Mouse (Mus musculus) forebrain, embryonic 15.5 days (tissue): ENCODE data around the gene Aebp2. TPM values are rescaled to one million over a fixed set of nuclear protein-coding genes. Genes with fewer than 3 reads are reported as not detected.
"Not testable (repeated sequence)": the region's sequence is repeated elsewhere in the genome, so short reads cannot be mapped to it uniquely, and the experiment has no call there.

Experiments used
- ATAC-seq: fragments of 200-750 bp; cut with Nextera tagmentation; replicated peaks from 2 replicates; pipeline ENCODE4 v1.8.0; 2017; ENCODE audit warnings: mild to moderate bottlenecking, moderate TSS enrichment, moderate library complexity
- H3K27ac ChIP-seq: fragments of 300-500 bp; sonication (generic); replicated peaks from 2 replicates; pipeline ENCODE4 v1.5.1; 2015; ENCODE audit warnings: mild to moderate bottlenecking, inconsistent platforms
- H3K27me3 ChIP-seq: fragments of 300-500 bp; sonication (generic); 2 replicates; pipeline ENCODE4 v1.6.1; 2015; ENCODE audit warnings: inconsistent platforms
- H3K36me3 ChIP-seq: fragments of 300-500 bp; sonication (generic); 2 replicates; pipeline ENCODE4 v1.6.1; 2015; ENCODE audit warnings: mild to moderate bottlenecking, inconsistent platforms
- H3K4me1 ChIP-seq: fragments of 300-500 bp; sonication (generic); 2 replicates; pipeline ENCODE4 v1.6.1; 2015; ENCODE audit warnings: inconsistent platforms
- H3K4me2 ChIP-seq: fragments of 300-500 bp; sonication (generic); replicated peaks from 2 replicates; pipeline ENCODE4 v1.6.1; 2015; ENCODE audit warnings: mild to moderate bottlenecking, inconsistent platforms
- H3K4me3 ChIP-seq: fragments of 300-500 bp; sonication (generic); 2 replicates; pipeline ENCODE4 v1.5.1; 2015; ENCODE audit warnings: mild to moderate bottlenecking, inconsistent platforms
- H3K9ac ChIP-seq: fragments of 300-500 bp; sonication (generic); replicated peaks from 2 replicates; pipeline ENCODE4 v1.6.1; 2015; ENCODE audit warnings: mild to moderate bottlenecking, inconsistent platforms
- H3K9me3 ChIP-seq: fragments of 300-500 bp; sonication (generic); 2 replicates; pipeline ENCODE4 v1.6.1; 2016; ENCODE audit warnings: inconsistent platforms
- WGBS: fragments of 180-500 bp; shearing (Covaris S2); methylation state at CpG from one replicate; pipeline ENCODE4 v1.1.7; 2015; ENCODE audit warnings: mixed read lengths; 5-methylcytosine and 5-hydroxymethylcytosine counted together
- polyA plus RNA-seq: library from polyadenylated mRNA; unstranded; fragments of >200 nt; fragmentation: Nextera tagmentation; extraction: Ambion mirVana; gene quantifications from 2 replicates; pipeline ENCODE4 v1.2.1, GENCODE M21; 2015

Gene Aebp2
- polyA plus RNA-seq, 1 experiment from 2014 or later, result 9.0 TPM

DNA sequence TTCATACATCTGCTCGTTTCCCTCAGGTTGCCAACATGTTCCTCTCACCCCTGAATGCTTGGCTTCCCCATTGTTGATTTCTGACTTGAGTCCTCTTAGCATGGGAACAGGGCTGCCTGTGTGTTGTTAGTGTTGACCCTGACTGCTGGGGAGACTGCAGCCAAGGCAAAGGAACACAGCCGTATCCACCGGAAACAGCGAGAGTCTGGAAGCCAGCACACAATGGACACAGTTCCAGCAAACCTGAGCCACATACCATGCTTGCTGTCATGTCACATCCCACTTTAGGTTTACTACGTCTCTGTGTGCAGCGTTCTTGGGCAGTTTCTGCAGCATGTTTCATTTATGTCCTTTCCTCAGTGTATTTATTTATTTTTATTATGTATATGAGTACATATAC lies 39.8 kb downstream of the Aebp2 start:
- no peaks in the 10 kb centered on the region for H3K9me3 ChIP-seq
- no peak overlapping the region for H3K4me3 ChIP-seq
- H3K4me2 ChIP-seq, result no peak overlapping the region
- H3K9ac ChIP-seq, result no peak overlapping the region
- H3K4me1 ChIP-seq, result peaks cover 19% of the 10 kb centered on the region
- ATAC-seq, result no peak
- 77% methylated on average over 6 of the region's 6 CpGs for WGBS
- no peak overlapping the region for H3K27ac ChIP-seq
- no peaks in the 10 kb centered on the region for H3K27me3 ChIP-seq
- H3K36me3 ChIP-seq, result no peaks in the 10 kb centered on the region

DNA sequence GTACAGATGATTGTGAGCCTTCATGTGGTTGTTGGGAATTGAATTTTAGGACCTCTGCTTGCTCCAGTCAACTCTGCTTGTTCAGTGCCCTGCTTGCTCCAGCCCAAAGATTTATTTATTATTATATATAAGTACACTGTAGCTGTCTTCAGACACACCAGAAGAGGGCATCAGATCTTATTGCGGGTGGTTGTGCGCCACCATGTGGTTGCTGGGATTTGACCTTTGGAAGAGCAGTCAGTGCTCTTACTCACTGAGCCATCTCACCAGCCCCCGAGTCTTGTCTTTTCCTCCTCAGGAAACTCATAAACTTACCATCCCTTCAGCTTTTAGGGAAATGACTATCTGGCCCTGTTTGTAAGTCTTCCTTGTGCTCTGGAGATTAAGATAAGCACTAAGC lies 40.2 kb downstream of the Aebp2 start:
- 57% methylated on average over 3 of the region's 3 CpGs for WGBS
- not testable (repeated sequence) for H3K36me3 ChIP-seq, H3K9ac ChIP-seq, H3K9me3 ChIP-seq, H3K27ac ChIP-seq, H3K4me3 ChIP-seq, H3K27me3 ChIP-seq, H3K4me2 ChIP-seq, ATAC-seq
- H3K4me1 ChIP-seq, result peaks cover 22% of the 10 kb centered on the region

DNA sequence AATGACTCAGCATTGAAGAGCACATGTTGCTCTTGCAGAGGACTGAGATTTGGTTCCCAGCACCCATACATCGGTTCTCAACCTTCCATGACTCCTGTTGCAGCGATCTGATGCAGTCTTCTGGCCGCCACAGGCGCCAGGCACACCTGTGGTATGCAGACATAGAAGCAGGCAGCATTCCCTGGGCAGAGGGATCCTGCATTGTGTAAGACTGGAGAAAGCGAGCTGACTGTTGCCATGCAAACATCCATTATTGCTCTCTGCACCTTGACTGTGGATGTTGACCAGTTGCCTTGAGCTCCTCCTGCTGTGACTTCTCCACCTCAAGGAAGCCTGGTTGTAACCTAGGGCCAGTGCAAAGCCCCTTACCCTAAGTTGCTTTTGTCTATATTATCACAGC lies 42.1 kb downstream of the Aebp2 start:
- no peak overlapping the region for H3K9ac ChIP-seq

DNA sequence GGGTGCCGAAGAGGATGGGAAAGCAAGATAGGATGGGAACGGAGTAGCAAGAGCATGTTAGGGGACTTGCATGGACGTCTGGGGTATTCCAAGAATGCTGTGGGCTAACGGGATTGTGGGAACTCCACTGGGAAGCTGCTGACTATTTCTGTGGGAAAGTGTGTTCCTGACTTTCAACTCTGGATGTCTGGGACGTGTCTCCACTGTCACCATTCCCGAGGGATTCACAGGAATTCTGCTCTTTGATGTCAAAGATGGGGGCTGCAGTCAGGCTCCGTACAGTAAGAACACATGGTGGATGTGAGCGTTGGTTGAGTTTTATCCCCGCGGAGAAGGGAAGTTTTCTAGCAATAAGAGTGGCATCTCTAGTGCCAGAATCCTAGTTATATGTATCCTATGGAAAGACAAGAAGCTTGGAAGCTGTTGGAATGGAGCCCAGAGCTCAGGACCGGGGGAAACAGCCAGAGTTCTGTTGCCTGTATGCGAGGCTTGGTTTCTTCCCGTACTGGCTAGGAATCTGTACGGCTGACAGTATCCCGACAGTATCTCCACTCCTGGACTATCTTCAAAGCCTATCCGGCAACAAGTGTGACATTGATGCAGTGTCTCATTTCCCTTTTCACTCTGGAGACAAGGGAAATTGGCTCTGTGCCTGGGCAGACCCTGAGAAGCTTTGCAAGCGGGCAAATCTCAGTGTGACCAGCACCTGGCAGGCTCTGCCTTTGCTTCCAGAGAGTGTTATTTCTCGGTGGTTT lies 44.2 kb downstream of the Aebp2 start:
- Histone ChIP-seq H3K36me3 (no peaks in the 10 kb centered on the region), H3K4me1 (peaks cover 17% of the 10 kb centered on the region), H3K9me3 (peaks cover 4% of the 10 kb centered on the region; the same call in 1 of the 2 replicates), H3K9ac (no peak overlapping the region), H3K27ac (peak overlapping the region; percentile 55; the same call in 1 of the 2 replicates), H3K4me3 (no peak overlapping the region), H3K27me3 (no peaks in the 10 kb centered on the region), H3K4me2 (no peak overlapping the region)
- peak; percentile 38; the same call in 1 of the 2 replicates for ATAC-seq
- WGBS, result 39% methylated on average over 18 of the region's 18 CpGs

More for the DNA sequence above, 42.1 kb downstream of the Aebp2 start:
- Histone ChIP-seq H3K27me3 (no peaks in the 10 kb centered on the region), H3K36me3 (no peaks in the 10 kb centered on the region), H3K4me3 (no peak overlapping the region), H3K4me1 (peaks cover 22% of the 10 kb centered on the region), H3K27ac (no peak overlapping the region), H3K9me3 (peaks cover 4% of the 10 kb centered on the region; the same call in 1 of the 2 replicates), H3K4me2 (no peak overlapping the region)
- WGBS, result 78% methylated on average over 5 of the region's 5 CpGs
- ATAC-seq, result no peak

DNA sequence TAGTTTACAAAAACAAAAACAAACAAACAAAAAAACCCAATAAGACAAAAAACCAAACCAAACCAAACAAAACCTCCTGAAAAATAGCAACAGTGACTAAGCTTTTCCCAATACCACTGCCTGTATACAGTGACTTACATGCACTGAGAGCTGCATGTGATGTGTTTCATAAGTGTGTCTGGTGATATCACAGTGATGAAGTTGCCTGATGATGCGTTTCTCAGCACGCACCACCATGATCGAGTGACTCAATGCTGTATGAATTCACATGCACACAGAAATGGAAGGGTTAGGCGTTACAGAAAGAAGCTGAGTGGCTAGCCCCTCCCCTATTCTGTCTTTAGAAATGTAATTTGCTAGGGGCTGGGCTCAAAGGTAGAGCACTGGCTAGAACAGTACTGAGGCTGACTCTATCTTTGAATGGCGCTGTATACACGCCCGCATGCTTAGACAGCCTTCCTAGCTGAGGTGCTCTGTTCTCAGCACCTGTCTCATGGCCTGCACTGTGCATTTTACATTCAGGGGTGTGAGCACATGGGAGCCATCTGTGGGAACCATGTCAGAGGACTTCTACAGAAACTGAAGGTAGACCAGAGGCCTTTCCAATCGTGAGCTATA lies 44.9 kb downstream of the Aebp2 start:
- peaks cover 4% of the 10 kb centered on the region; the same call in 1 of the 2 replicates for H3K9me3 ChIP-seq
- peaks cover 17% of the 10 kb centered on the region for H3K4me1 ChIP-seq
- no peak overlapping the region for H3K4me2 ChIP-seq
- peak overlapping the region; percentile 14; the same call in 1 of the 2 replicates for H3K27ac ChIP-seq
- H3K4me3 ChIP-seq, result no peak overlapping the region
- no peaks in the 10 kb centered on the region for H3K36me3 ChIP-seq
- no peak overlapping the region for H3K9ac ChIP-seq
- no peaks in the 10 kb centered on the region for H3K27me3 ChIP-seq
- 77% methylated on average over 8 of the region's 8 CpGs for WGBS
- peak; percentile 63 for ATAC-seq

DNA sequence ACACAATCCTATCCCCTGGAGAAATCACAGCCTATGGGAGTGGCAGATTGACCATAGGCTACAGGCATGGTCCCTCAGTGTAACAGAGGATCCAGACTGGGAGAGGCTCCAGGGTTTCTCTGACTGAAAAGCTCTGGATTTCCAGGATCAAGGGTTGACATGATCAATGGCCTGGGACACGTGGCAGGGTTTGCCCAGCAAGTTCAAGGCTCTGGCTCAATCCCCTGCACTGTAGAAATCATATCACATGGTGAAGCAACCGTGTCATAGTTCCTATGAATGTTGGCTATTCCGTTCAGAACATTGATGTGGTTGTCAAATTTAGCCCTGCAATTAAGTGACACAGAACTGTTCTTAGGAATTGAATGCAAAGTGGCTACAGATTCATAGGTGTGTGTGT lies 52.0 kb downstream of the Aebp2 start:
- Histone ChIP-seq H3K4me3 (no peak overlapping the region), H3K4me1 (peaks cover 22% of the 10 kb centered on the region), H3K9ac (no peak overlapping the region), H3K36me3 (no peaks in the 10 kb centered on the region), H3K4me2 (no peak overlapping the region), H3K27ac (no peak overlapping the region), H3K27me3 (no peaks in the 10 kb centered on the region), H3K9me3 (peaks cover under 1% of the 10 kb centered on the region; the same call in 1 of the 2 replicates)
- 76% methylated on average over 3 of the region's 3 CpGs for WGBS
- ATAC-seq, result no peak

DNA sequence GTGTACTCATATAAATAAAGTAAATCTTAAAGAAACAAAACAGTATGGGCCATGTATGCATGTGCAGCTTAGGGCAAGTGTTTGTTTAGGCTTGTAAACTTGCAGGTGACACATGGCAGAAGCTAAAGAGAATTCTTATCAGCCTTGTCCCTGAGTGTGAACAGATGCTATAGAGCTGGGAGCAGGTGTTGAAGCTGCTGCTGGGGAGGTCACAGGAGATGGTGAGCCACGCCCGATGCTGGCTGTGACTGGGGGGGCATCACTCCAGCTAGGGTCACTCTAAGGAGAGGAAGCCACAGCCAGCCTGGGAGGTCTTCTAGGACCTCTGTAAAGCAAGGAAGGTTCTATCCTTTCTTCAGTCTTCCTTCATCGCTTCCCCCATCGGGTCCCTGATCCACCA lies 53.6 kb downstream of the Aebp2 start:
- H3K4me3 ChIP-seq, result no peak overlapping the region
- no peaks in the 10 kb centered on the region for H3K9me3 ChIP-seq
- no peak overlapping the region for H3K9ac ChIP-seq
- H3K27ac ChIP-seq, result no peak overlapping the region
- WGBS, result 93% methylated on average over 4 of the region's 4 CpGs
- no peaks in the 10 kb centered on the region for H3K27me3 ChIP-seq
- H3K4me1 ChIP-seq, result peaks cover 22% of the 10 kb centered on the region
- H3K36me3 ChIP-seq, result no peaks in the 10 kb centered on the region
- no peak overlapping the region for H3K4me2 ChIP-seq
- ATAC-seq, result no peak

DNA sequence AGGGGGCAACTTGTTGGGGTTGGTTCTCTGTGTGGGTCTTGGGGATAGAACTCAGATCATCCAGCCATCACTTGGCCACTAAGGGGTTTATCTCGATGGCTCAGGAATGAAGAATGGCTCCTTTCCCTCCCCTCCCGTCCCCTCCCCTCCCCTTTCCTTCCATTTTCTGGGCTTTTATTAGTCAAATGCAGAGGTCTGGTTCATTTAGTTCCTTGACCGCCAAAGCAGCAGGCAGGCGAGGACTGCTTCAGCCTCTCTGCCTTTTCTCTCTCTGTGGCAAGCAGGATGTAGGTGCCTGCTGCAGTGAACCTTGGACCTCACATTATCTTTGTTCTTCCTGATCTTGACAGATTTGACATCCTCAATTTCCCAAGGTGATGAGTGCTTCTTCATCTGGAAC lies 54.6 kb downstream of the Aebp2 start:
- Histone ChIP-seq H3K27me3 (no peaks in the 10 kb centered on the region), H3K27ac (no peak overlapping the region), H3K9ac (no peak overlapping the region), H3K4me2 (no peak overlapping the region), H3K36me3 (no peaks in the 10 kb centered on the region), H3K9me3 (no peaks in the 10 kb centered on the region), H3K4me3 (no peak overlapping the region), H3K4me1 (peaks cover 22% of the 10 kb centered on the region)
- no peak for ATAC-seq
- WGBS, result 17% methylated on average over 4 of the region's 4 CpGs

DNA sequence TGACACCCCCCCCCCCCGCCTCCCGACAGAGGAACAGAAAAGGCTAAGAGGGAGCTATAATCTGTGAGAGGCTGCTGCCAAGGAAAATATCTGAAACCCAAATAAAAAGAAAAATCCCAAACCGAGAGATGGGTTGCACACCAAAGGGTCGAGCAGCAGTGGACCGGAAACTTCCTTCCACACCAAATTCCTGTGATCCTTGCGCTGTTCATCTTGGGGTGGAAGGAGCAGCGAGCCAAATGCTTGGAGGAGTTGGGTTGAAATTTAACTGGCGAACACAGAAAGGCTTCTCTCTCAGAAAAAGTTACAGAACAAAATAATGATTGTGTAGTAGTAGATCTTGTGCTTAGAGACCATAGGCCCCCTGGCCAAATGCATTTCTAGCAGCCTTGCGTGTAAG lies 55.5 kb downstream of the Aebp2 start:
- H3K9me3 ChIP-seq, result no peaks in the 10 kb centered on the region
- H3K9ac ChIP-seq, result no peak overlapping the region
- H3K4me2 ChIP-seq, result no peak overlapping the region
- H3K4me3 ChIP-seq, result no peak overlapping the region
- H3K27me3 ChIP-seq, result no peaks in the 10 kb centered on the region
- ATAC-seq, result no peak
- peaks cover 22% of the 10 kb centered on the region for H3K4me1 ChIP-seq
- H3K36me3 ChIP-seq, result no peaks in the 10 kb centered on the region
- WGBS, result 68% methylated on average over 9 of the region's 9 CpGs
- no peak overlapping the region for H3K27ac ChIP-seq

DNA sequence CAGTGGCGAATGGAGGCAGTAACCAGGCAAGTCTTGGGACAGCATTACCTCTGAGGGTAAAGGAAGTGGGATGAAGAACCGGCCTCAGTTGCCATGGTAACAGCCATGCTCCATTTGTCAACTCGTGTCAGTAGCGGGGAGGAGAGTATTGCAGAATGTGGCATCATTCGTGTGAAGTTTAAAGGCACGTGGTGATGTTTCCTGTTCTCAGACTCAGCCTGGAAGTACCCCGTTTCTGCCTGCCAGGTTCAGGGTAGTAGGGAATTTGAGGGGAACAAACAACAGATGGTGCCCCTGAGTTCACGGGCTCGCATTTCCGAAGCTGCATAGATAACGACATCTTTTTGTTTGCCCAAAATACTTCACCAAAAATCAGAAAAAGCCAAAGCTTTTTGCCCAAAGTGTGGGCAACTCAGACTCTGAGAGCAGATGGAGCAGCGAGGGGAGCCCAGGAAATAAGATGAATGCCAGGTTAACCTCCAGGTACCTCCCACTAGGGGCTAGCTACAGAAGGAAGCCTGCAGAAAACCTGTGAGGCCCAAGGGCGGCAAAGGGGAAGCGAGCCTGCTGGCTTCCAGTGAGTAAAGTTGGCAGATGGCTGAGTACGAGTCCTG lies 56.3 kb downstream of the Aebp2 start:
- no peaks in the 10 kb centered on the region for H3K36me3 ChIP-seq
- no peak overlapping the region for H3K9ac ChIP-seq
- peak; percentile 81 for ATAC-seq
- H3K9me3 ChIP-seq, result no peaks in the 10 kb centered on the region
- WGBS, result 14% methylated on average over 15 of the region's 15 CpGs
- H3K4me3 ChIP-seq, result no peak overlapping the region
- H3K27me3 ChIP-seq, result no peaks in the 10 kb centered on the region
- H3K4me1 ChIP-seq, result peaks cover 22% of the 10 kb centered on the region
- H3K27ac ChIP-seq, result no peak overlapping the region
- no peak overlapping the region for H3K4me2 ChIP-seq

DNA sequence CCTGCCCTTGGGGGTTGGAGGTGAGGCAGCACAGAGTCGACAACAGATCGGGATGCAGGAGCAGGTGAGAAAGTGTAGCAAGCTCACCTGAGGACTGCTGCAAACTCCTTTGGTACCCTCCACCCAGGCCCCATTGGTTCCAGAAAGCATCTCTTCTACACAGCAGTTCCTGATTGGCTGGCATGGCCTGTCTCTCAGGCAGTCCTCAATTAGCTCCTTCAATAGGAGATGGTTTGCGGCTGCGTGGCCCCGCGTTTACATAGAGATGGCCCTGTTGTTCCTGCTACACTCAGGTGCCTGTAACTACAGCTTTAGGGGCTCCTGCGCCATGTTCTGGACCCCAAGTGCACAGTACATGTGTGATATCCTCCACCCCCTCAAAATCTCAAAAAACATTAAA lies 58.2 kb downstream of the Aebp2 start:
- H3K4me2 ChIP-seq, result no peak overlapping the region

DNA sequence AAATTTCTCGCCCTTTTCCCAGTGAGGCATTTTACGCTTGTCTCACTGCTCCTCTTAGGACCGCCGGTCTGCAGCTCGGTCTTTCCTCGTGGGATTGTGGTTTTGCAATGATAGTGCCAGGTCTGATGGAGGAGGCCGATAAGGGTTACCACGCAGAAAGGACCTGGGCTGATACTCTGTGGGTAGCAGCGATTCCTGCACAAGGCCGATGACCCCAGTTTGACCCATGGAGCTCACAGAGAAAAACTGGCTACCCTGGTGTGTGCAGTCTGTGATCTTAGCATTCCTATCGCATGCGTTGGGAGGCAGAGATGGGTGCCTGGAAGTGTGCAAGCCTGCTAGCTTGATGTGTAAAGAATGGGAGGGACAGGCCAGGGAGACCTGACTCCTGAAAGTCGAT lies 60.4 kb downstream of the Aebp2 start:
- 66% methylated on average over 13 of the region's 13 CpGs for WGBS
- no peak overlapping the region for H3K4me2 ChIP-seq

More for the DNA sequence above, 58.2 kb downstream of the Aebp2 start:
- no peaks in the 10 kb centered on the region for H3K9me3 ChIP-seq
- no peak overlapping the region for H3K27ac ChIP-seq
- H3K4me1 ChIP-seq, result peaks cover 22% of the 10 kb centered on the region
- WGBS, result 41% methylated on average over 7 of the region's 7 CpGs
- no peak overlapping the region for H3K4me3 ChIP-seq
- H3K9ac ChIP-seq, result no peak overlapping the region
- no peaks in the 10 kb centered on the region for H3K36me3 ChIP-seq
- no peaks in the 10 kb centered on the region for H3K27me3 ChIP-seq
- no peak for ATAC-seq

More for the DNA sequence above, 60.4 kb downstream of the Aebp2 start:
- ATAC-seq, result no peak
- H3K4me1 ChIP-seq, result peaks cover 15% of the 10 kb centered on the region
- H3K27me3 ChIP-seq, result no peaks in the 10 kb centered on the region
- H3K9me3 ChIP-seq, result no peaks in the 10 kb centered on the region
- H3K27ac ChIP-seq, result no peak overlapping the region
- no peak overlapping the region for H3K9ac ChIP-seq
- no peak overlapping the region for H3K4me3 ChIP-seq
- H3K36me3 ChIP-seq, result no peaks in the 10 kb centered on the region
